8 mouse cellular contexts compared by ENCODE assay signal in genomic region chr10:79779784-79780663, GRCm38 (mm10). TPM values are rescaled to one million over a fixed set of nuclear protein-coding genes. Genes with fewer than 3 reads are reported as not detected.
A peak's percentile ranks its signal among the peaks of the same experiment; 100 is the strongest.
DNase-seq lines count a peak whose midpoint lies in the region; ATAC-seq lines count a peak whose summit lies in the region.

No protein-coding gene starts in this region.

- 1% methylated on average over 55 of the region's 55 CpGs for WGBS in forebrain, embryonic 11.5 days
- WGBS in heart, embryonic 16.5 days: 3% methylated on average over 54 of the region's 55 CpGs
- WGBS in liver, embryonic 15.5 days (ENCODE audit: insufficient replicate concordance): 1% methylated on average over 55 of the region's 55 CpGs
- 1% methylated on average over 55 of the region's 55 CpGs for WGBS in neural tube, embryonic 12.5 days

- peak overlapping the region; percentile 62 for H3K4me2 ChIP-seq in forebrain, embryonic 11.5 days (ENCODE audit: low read depth, low read length, severe bottlenecking)
- H3K4me2 ChIP-seq in heart, embryonic 16.5 days (ENCODE audit: low read depth, low read length): peak overlapping the region; percentile 92
- peak overlapping the region; percentile 78 for H3K4me2 ChIP-seq in liver, embryonic 15.5 days
- peak overlapping the region; percentile 69 for H3K4me2 ChIP-seq in neural tube, embryonic 12.5 days (replicated peaks)

- H3K27me3 ChIP-seq in forebrain, embryonic 11.5 days (ENCODE audit: control insufficient read depth, insufficient read depth, low read length): peaks cover 40% of the 10 kb centered on the region
- peaks cover 7% of the 10 kb centered on the region; the same call in 1 of the 2 replicates for H3K27me3 ChIP-seq in heart, embryonic 16.5 days (ENCODE audit: control insufficient read depth, insufficient read depth, low read length)
- peaks cover 85% of the 10 kb centered on the region for H3K27me3 ChIP-seq in liver, embryonic 15.5 days
- peaks cover 63% of the 10 kb centered on the region for H3K27me3 ChIP-seq in neural tube, embryonic 12.5 days (replicated peaks)

- peaks cover 4% of the 10 kb centered on the region; the same call in 1 of the 2 replicates for H3K9me3 ChIP-seq in forebrain, embryonic 11.5 days (ENCODE audit: control insufficient read depth, low read length)
- H3K9me3 ChIP-seq in heart, embryonic 16.5 days (replicated peaks; ENCODE audit: control insufficient read depth, low read length): peaks cover 3% of the 10 kb centered on the region; the same call in 1 of the 2 replicates
- no peaks in the 10 kb centered on the region for H3K9me3 ChIP-seq in liver, embryonic 15.5 days (replicated peaks)
- H3K9me3 ChIP-seq in neural tube, embryonic 12.5 days: 0 out of 2 replicates have a peak, but pooled peaks cover 3% of the 10 kb centered on the region

- DNase-seq in c-Kit-positive CD71-positive TER-119-negative erythroid progenitor cells, embryonic 14.5 days (ENCODE audit: low read depth): peak; percentile 94
- peak; percentile 99 for DNase-seq in forebrain, embryonic 11.5 days (ENCODE audit: low spot score)
- peak; percentile 99 to 100 for DNase-seq in kidney, postnatal 36 days
- DNase-seq in telencephalon, adult 2 months (ENCODE audit: low read depth, low spot score): peak; percentile 96

- peak; percentile 80 for ATAC-seq in CD4-positive, CD25-positive, alpha-beta regulatory T cell, adult 4 months
- peak; percentile 90 for ATAC-seq in forebrain, embryonic 11.5 days (replicated peaks; ENCODE audit: low FRiP score)
- ATAC-seq in heart, embryonic 16.5 days (replicated peaks; ENCODE audit: extremely low read depth, insufficient read depth, low FRiP score): peak; percentile 77
- peak; percentile 84 for ATAC-seq in liver, embryonic 15.5 days (ENCODE audit: insufficient read depth)
- ATAC-seq in neural tube, embryonic 12.5 days (ENCODE audit: low FRiP score, low read depth): peak; percentile 92

- H3K27ac ChIP-seq in forebrain, embryonic 11.5 days (ENCODE audit: low read depth, low read length): no peak overlapping the region
- H3K27ac ChIP-seq in heart, embryonic 16.5 days (ENCODE audit: low read length): no peak overlapping the region
- H3K27ac ChIP-seq in liver, embryonic 15.5 days (replicated peaks): peak overlapping the region; percentile 61
- H3K27ac ChIP-seq in neural tube, embryonic 12.5 days: no peak overlapping the region

- H3K4me1 ChIP-seq in forebrain, embryonic 11.5 days (replicated peaks; ENCODE audit: control insufficient read depth, insufficient read depth, low read length): peaks cover 15% of the 10 kb centered on the region
- peaks cover 26% of the 10 kb centered on the region for H3K4me1 ChIP-seq in heart, embryonic 16.5 days (ENCODE audit: control insufficient read depth, insufficient read depth, low read length)
- peaks cover 34% of the 10 kb centered on the region for H3K4me1 ChIP-seq in liver, embryonic 15.5 days (replicated peaks)
- peaks cover 38% of the 10 kb centered on the region for H3K4me1 ChIP-seq in neural tube, embryonic 12.5 days

- no peaks in the 10 kb centered on the region for H3K36me3 ChIP-seq in forebrain, embryonic 11.5 days (ENCODE audit: control insufficient read depth, insufficient read depth, low read length)
- no peaks in the 10 kb centered on the region for H3K36me3 ChIP-seq in heart, embryonic 16.5 days (ENCODE audit: control insufficient read depth, insufficient read depth)
- H3K36me3 ChIP-seq in liver, embryonic 15.5 days (replicated peaks): no peaks in the 10 kb centered on the region
- H3K36me3 ChIP-seq in neural tube, embryonic 12.5 days: no peaks in the 10 kb centered on the region

- peak overlapping the region; percentile 28 for H3K4me3 ChIP-seq in forebrain, embryonic 11.5 days (ENCODE audit: low read depth, low read length)
- H3K4me3 ChIP-seq in heart, embryonic 16.5 days (ENCODE audit: low read length): peak overlapping the region; percentile 53
- peak overlapping the region; percentile 52 for H3K4me3 ChIP-seq in liver, embryonic 15.5 days (replicated peaks)
- peak overlapping the region; percentile 34 for H3K4me3 ChIP-seq in neural tube, embryonic 12.5 days

- H3K9ac ChIP-seq in forebrain, embryonic 11.5 days (ENCODE audit: low read length): no peak overlapping the region
- peak overlapping the region; percentile 51; the same call in 1 of the 2 replicates for H3K9ac ChIP-seq in heart, embryonic 16.5 days (ENCODE audit: low read length)
- H3K9ac ChIP-seq in liver, embryonic 15.5 days: no peak overlapping the region
- H3K9ac ChIP-seq in neural tube, embryonic 12.5 days: 0 out of 2 replicates have a peak overlapping the region, but pooled peaks have one; percentile 2

RNA-seq across cellular contexts. Expression of gene Fstl3, which starts 3.0 kb away (rescaled TPM):
- polyA plus RNA-seq in CD4-positive, CD25-positive, alpha-beta regulatory T cell, adult 4 months (2017; shearing (Covaris generic)): under 1 TPM in 1 of 2 experiments, not detected in 1; 0.53 TPM
- 0.41 and 1.0 TPM in 2 replicates for polyA plus RNA-seq in forebrain, embryonic 11.5 days (2014; fragmentation: Nextera tagmentation; extraction: Ambion mirVana)
- 22.6 and 26.7 TPM in 2 replicates for polyA plus RNA-seq in heart, embryonic 16.5 days (2015; fragmentation: Nextera tagmentation; extraction: Ambion mirVana)
- 0.71 and 1.0 TPM in 2 replicates for polyA plus RNA-seq in liver, embryonic 15.5 days (2015; fragmentation: Nextera tagmentation; extraction: Ambion mirVana)
- 1.5 and 2.0 TPM in 2 replicates for polyA plus RNA-seq in neural tube, embryonic 12.5 days (2016; fragmentation: Nextera tagmentation; extraction: Ambion mirVana)

RNA-seq across cellular contexts. Expression of gene Prss57, which starts 10.7 kb away (rescaled TPM):
- not detected for polyA plus RNA-seq in CD4-positive, CD25-positive, alpha-beta regulatory T cell, adult 4 months (2017; shearing (Covaris generic))
- not detected in 2 replicates for polyA plus RNA-seq in forebrain, embryonic 11.5 days (2014; fragmentation: Nextera tagmentation; extraction: Ambion mirVana)
- polyA plus RNA-seq in heart, embryonic 16.5 days (2015; fragmentation: Nextera tagmentation; extraction: Ambion mirVana): 2.9 and 7.9 TPM in 2 replicates
- polyA plus RNA-seq in liver, embryonic 15.5 days (2015; fragmentation: Nextera tagmentation; extraction: Ambion mirVana): 7.0 and 7.1 TPM in 2 replicates
- 0.16 and 0.42 TPM in 2 replicates for polyA plus RNA-seq in neural tube, embryonic 12.5 days (2016; fragmentation: Nextera tagmentation; extraction: Ambion mirVana)

RNA-seq across cellular contexts. Expression of gene Rnf126, which starts 13.3 kb away (rescaled TPM):
- polyA plus RNA-seq in CD4-positive, CD25-positive, alpha-beta regulatory T cell, adult 4 months (2017; shearing (Covaris generic)): 1 to 10 TPM; 3.4 to 3.5 TPM
- polyA plus RNA-seq in forebrain, embryonic 11.5 days (2014; fragmentation: Nextera tagmentation; extraction: Ambion mirVana): 118 TPM in 2 replicates
- polyA plus RNA-seq in heart, embryonic 16.5 days (2015; fragmentation: Nextera tagmentation; extraction: Ambion mirVana): 56.0 and 57.4 TPM in 2 replicates
- 39.6 and 42.0 TPM in 2 replicates for polyA plus RNA-seq in liver, embryonic 15.5 days (2015; fragmentation: Nextera tagmentation; extraction: Ambion mirVana)
- 115 and 118 TPM in 2 replicates for polyA plus RNA-seq in neural tube, embryonic 12.5 days (2016; fragmentation: Nextera tagmentation; extraction: Ambion mirVana)

RNA-seq across cellular contexts. Expression of gene Palm, which starts 13.3 kb away (rescaled TPM):
- polyA plus RNA-seq in CD4-positive, CD25-positive, alpha-beta regulatory T cell, adult 4 months (2017; shearing (Covaris generic)): under 1 TPM in 1 of 2 experiments, not detected in 1; 0.23 TPM
- polyA plus RNA-seq in forebrain, embryonic 11.5 days (2014; fragmentation: Nextera tagmentation; extraction: Ambion mirVana): 140 and 157 TPM in 2 replicates
- 59.6 and 67.6 TPM in 2 replicates for polyA plus RNA-seq in heart, embryonic 16.5 days (2015; fragmentation: Nextera tagmentation; extraction: Ambion mirVana)
- 8.8 and 9.2 TPM in 2 replicates for polyA plus RNA-seq in liver, embryonic 15.5 days (2015; fragmentation: Nextera tagmentation; extraction: Ambion mirVana)
- polyA plus RNA-seq in neural tube, embryonic 12.5 days (2016; fragmentation: Nextera tagmentation; extraction: Ambion mirVana): 196 and 205 TPM in 2 replicates

RNA-seq across cellular contexts. Expression of gene Fgf22, which starts 25.1 kb away (rescaled TPM):
- not detected for polyA plus RNA-seq in CD4-positive, CD25-positive, alpha-beta regulatory T cell, adult 4 months (2017; shearing (Covaris generic))
- polyA plus RNA-seq in forebrain, embryonic 11.5 days (2014; fragmentation: Nextera tagmentation; extraction: Ambion mirVana): 0.36 and 0.40 TPM in 2 replicates
- polyA plus RNA-seq in heart, embryonic 16.5 days (2015; fragmentation: Nextera tagmentation; extraction: Ambion mirVana): 0.13 TPM in 1 of 2 replicates, not detected in the other
- polyA plus RNA-seq in liver, embryonic 15.5 days (2015; fragmentation: Nextera tagmentation; extraction: Ambion mirVana): 0.07 TPM in 1 of 2 replicates, not detected in the other
- polyA plus RNA-seq in neural tube, embryonic 12.5 days (2016; fragmentation: Nextera tagmentation; extraction: Ambion mirVana): 0.55 and 1.2 TPM in 2 replicates

Comparison
In these comparisons a context has a peak if more than half of its experiments do, and no peak if none do; other contexts are left out.
1. H3K9ac ChIP-seq: peak in heart, embryonic 16.5 days (single experiment) and neural tube, embryonic 12.5 days (single experiment); none in forebrain, embryonic 11.5 days (single experiment) and liver, embryonic 15.5 days (single experiment).
2. Peak in every context shown above with its lines, with median percentiles within 50 percentile points of each other: ATAC-seq, DNase-seq, H3K4me2 ChIP-seq and H3K4me3 ChIP-seq.